Mouse (Mus musculus): ENCODE data around the gene Pxt1.

GRCm38 (mm10) chr17:28992105-28992504 lies 48.5 kb upstream of the Pxt1 start:
- TF ChIP-seq POLR2A (IDR thresholded peaks at IDR 0.05; ENCODE audit: borderline replicate concordance, extremely low read depth, low read depth, low read length) (no peak), CTCF (IDR thresholded peaks at IDR 0.05; ENCODE audit: insufficient read depth, low read length) (no peak)
